Mouse (Mus musculus) bone marrow macrophage, adult 2 months (primary cell): Measurements from ENCODE around the gene Mrps18b.
"Not testable (repeated sequence)": the region's sequence is repeated elsewhere in the genome, so short reads cannot be mapped to it uniquely, and the experiment has no call there.

Source experiments
- CTCF ChIP-seq: IDR thresholded peaks from 2 replicates; pipeline ENCODE4 v1.5.1; 2012; ENCODE audit warnings: low read depth, mild to moderate bottlenecking, low read length, moderate library complexity
- POLR2A ChIP-seq: IDR thresholded peaks from 2 replicates; pipeline ENCODE4 v1.6.1; 2012; ENCODE audit warnings: mild to moderate bottlenecking, low read depth, low read length, borderline replicate concordance

- TF ChIP-seq POLR2A, CTCF: not testable (repeated sequence)
These were observed 36.4 kb upstream of the Mrps18b start for GRCm38 (mm10) chr17:35952559-35952958.
